Comparison of ENCODE assay signal across 1 mouse cellular context in the genomic region with DNA sequence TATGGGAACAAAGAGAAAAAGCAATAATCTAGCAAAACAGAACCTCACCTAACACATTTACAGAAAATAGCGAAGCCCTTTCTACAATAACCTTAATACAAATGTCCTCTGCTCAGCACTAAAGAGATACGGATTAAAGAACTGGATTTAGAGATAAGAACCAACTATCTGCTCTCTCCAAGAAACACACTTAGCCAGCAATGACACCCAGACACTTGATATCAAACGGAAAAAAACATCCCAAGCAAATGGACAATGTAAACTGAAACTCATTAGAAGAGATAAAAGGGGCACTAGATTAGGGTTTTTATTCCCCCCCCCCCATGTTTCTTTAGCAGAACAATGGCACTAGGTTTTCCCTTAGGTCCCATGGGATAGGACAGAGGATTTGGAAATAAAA.
A peak's percentile ranks its signal among the peaks of the same experiment; 100 is the strongest.
TF ChIP-seq lines count a peak whose summit lies in the region.

No protein-coding gene starts in this region.

TF ChIP-seq in MEL, 35 proteins besides CTCF, POLR2A, EP300 and RAD21 (continued from another document):
- TF ChIP-seq GATA1 (IDR thresholded peaks at IDR 0.05; ENCODE audit: low read depth, low read length) (peak; percentile 94), ZKSCAN1 (IDR thresholded peaks at IDR 0.05; ENCODE audit: low read depth, low read length) (no peak), ZC3H11A (IDR thresholded peaks at IDR 0.05; ENCODE audit: low read depth, low read length) (no peak), USF2 (IDR thresholded peaks at IDR 0.05; ENCODE audit: borderline replicate concordance in 1 of 2, insufficient read depth in 1 of 2, low read depth in 1 of 2, low read length in 2 of 2) (no peak), NELFE (IDR thresholded peaks at IDR 0.05; ENCODE audit: low read depth, low read length) (no peak), KAT2A (conservative IDR thresholded peaks at IDR 0.05; ENCODE audit: low read depth, low read length) (no peak), POLR2AphosphoS5 (IDR thresholded peaks at IDR 0.05; ENCODE audit: borderline replicate concordance, low read depth, low read length) (no peak), GABPA (IDR thresholded peaks at IDR 0.05; ENCODE audit: low read depth, low read length) (no peak), E2F4 (IDR thresholded peaks at IDR 0.05; ENCODE audit: borderline replicate concordance, low read depth, low read length) (no peak), MEF2A (IDR thresholded peaks at IDR 0.05; ENCODE audit: extremely low read depth, insufficient replicate concordance, low read depth, low read length, poor library complexity, severe bottlenecking) (no peak), POLR2AphosphoS2 (IDR thresholded peaks at IDR 0.05; ENCODE audit: low read length) (no peak), ZNF384 (IDR thresholded peaks at IDR 0.05; ENCODE audit: low read depth, low read length) (peak; percentile 52; the same call in 1 of the 2 replicates), MAX (IDR thresholded peaks at IDR 0.05; ENCODE audit: low read length) (no peak), BHLHE40 (IDR thresholded peaks at IDR 0.05; ENCODE audit: borderline replicate concordance, low read depth, low read length) (no peak), TBP (IDR thresholded peaks at IDR 0.05; ENCODE audit: low read depth, low read length) (no peak), ZMIZ1 (IDR thresholded peaks at IDR 0.05; ENCODE audit: low read depth, low read length) (no peak), MAZ (IDR thresholded peaks at IDR 0.05; ENCODE audit: low read depth, low read length) (no peak), ELF1 (IDR thresholded peaks at IDR 0.05; ENCODE audit: low read depth, low read length) (no peak), MXI1 (IDR thresholded peaks at IDR 0.05; ENCODE audit: low read depth, low read length) (no peak; the same call in 1 of the 2 replicates), MYC (IDR thresholded peaks at IDR 0.05; ENCODE audit: low read depth, low read length) (no peak), SIN3A (IDR thresholded peaks at IDR 0.05; ENCODE audit: low read length) (peak; percentile 22; the same call in 1 of the 2 replicates), HCFC1 (IDR thresholded peaks at IDR 0.05; ENCODE audit: low read depth, low read length) (no peak), MAFK (IDR thresholded peaks at IDR 0.05; ENCODE audit: borderline replicate concordance, low read depth, low read length) (no peak), RCOR1 (IDR thresholded peaks at IDR 0.05; ENCODE audit: low read depth, low read length) (peak; percentile 84), CHD1 (IDR thresholded peaks at IDR 0.05; ENCODE audit: low read depth, low read length) (no peak), TAL1 (IDR thresholded peaks at IDR 0.05; ENCODE audit: low read length) (0 out of 2 replicates have a peak, but pooled peaks have one; percentile 32), JUND (IDR thresholded peaks at IDR 0.05; ENCODE audit: low read depth, low read length) (no peak), MYB (IDR thresholded peaks at IDR 0.05; ENCODE audit: low read depth, low read length) (peak; percentile 80)
TF ChIP-seq in MEL: peak in this region for 8.
